Comparison of ENCODE assay signal across 12 mouse cellular contexts in the genomic region with DNA sequence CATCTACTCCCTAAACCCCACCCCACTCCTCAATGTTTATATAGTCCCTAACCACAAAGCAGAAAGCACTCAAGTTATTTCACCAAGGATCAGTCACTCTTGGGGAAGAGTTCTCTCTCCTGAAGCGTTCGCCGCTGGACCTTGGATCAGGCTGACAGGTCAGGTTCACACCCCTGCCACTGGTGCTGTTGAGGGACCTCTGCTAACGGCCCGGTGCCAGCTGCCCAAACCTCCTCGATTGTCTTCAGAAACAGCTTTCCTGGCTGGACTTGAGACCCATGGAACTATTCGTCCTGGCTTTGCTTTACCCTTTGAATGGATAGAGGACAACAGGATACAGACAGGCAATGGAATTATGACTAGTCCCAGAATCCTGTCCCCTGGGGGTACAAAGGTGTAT.
"Had no signal": no experiment of that assay in that cellular context is flagged by ENCODE, and none has a peak within 500 bp of the region (broad histone marks: within the 10 kb centered on the region; RNA-seq: fewer than 3 reads in every experiment).

No protein-coding gene starts in this region.

- H3K4me3 ChIP-seq: left cerebral cortex, adult 2 months; liver, embryonic 13.5 days had no signal

- H3K4me2 ChIP-seq: liver, embryonic 13.5 days; midbrain, embryonic 11.5 days had no signal

- ATAC-seq: intestine, postnatal 0 days had no signal

- H3K4me1 ChIP-seq: liver, embryonic 13.5 days had no signal

- H3K36me3 ChIP-seq: liver, embryonic 13.5 days had no signal

- H3K27ac ChIP-seq: left cerebral cortex, adult 2 months; liver, embryonic 13.5 days had no signal

- H3K9ac ChIP-seq: liver, embryonic 13.5 days had no signal

- DNase-seq: layer of hippocampus, postnatal 36 days; liver, embryonic 13.5 days; lung, adult 2 months; lung, postnatal 14 days; lung, postnatal 4 days; midbrain, embryonic 14.5 days; thymus, adult 2 months; thymus, postnatal 14 days; thymus, postnatal 4 days had no signal

- H3K9me3 ChIP-seq: liver, embryonic 13.5 days had no signal

- H3K27me3 ChIP-seq: liver, embryonic 13.5 days had no signal
